Mouse (Mus musculus) myocyte (in vitro differentiated cells): ENCODE measurements around the gene Bcl2a1b.
"Not testable (repeated sequence)": the region's sequence is repeated elsewhere in the genome, so short reads cannot be mapped to it uniquely, and the experiment has no call there.

Experiments
- CEBPB ChIP-seq: IDR thresholded peaks from 2 replicates; pipeline ENCODE4 v1.6.1; 2011; ENCODE audit warnings: mild to moderate bottlenecking, moderate library complexity; ENCODE audit not compliant: poor library complexity, insufficient read depth, severe bottlenecking
- E2F4 ChIP-seq: IDR thresholded peaks from one replicate; pipeline ENCODE4 v1.6.1; 2011; ENCODE audit warnings: mild to moderate bottlenecking, control low read depth, moderate library complexity; ENCODE audit not compliant: insufficient read depth
- MAX ChIP-seq: IDR thresholded peaks from one replicate; pipeline ENCODE4 v1.6.1; 2011; ENCODE audit warnings: low read depth, mild to moderate bottlenecking, control low read depth
- MYOD1 ChIP-seq, 3 experiments: IDR thresholded peaks; one replicate each; pipeline ENCODE4 v1.6.1; 2011; ENCODE audit warnings: control low read depth in 2 of 3, low read depth in 2 of 3, mild to moderate bottlenecking in 2 of 3, moderate library complexity in 1 of 3; ENCODE audit not compliant: insufficient read length in 2 of 3, control insufficient read depth in 1 of 3
- POLR2A ChIP-seq: IDR thresholded peaks from one replicate; pipeline ENCODE4 v1.6.1; 2011; ENCODE audit warnings: low read depth, mild to moderate bottlenecking, control low read depth, moderate library complexity; ENCODE audit not compliant: insufficient read length
- TCF12 ChIP-seq: IDR thresholded peaks from one replicate; pipeline ENCODE4 v1.6.1; 2011; ENCODE audit warnings: mild to moderate bottlenecking, control low read depth; ENCODE audit not compliant: poor library complexity, insufficient read depth, severe bottlenecking
- TCF3 ChIP-seq: IDR thresholded peaks from one replicate; pipeline ENCODE4 v1.6.1; 2011; ENCODE audit warnings: low read depth, control low read depth; ENCODE audit not compliant: insufficient read length
- USF1 ChIP-seq: IDR thresholded peaks from one replicate; pipeline ENCODE4 v1.6.1; 2011; ENCODE audit warnings: low read depth, mild to moderate bottlenecking, control low read depth, moderate library complexity

GRCm38 (mm10) chr9:89208939-89209338 lies 9.9 kb downstream of the Bcl2a1b start:
- not testable (repeated sequence) for TF ChIP-seq MAX; E2F4; POLR2A; TCF12; MYOD1 (IDR thresholded peaks at IDR 0.05; ENCODE audit: control insufficient read depth in 1 of 3, insufficient read length in 2 of 3, low read depth in 2 of 3); USF1; TCF3; CEBPB
